Mouse (Mus musculus): Measurements from ENCODE around the gene Pde6h. TPM values are rescaled to one million over a fixed set of nuclear protein-coding genes. Genes with fewer than 3 reads are reported as not detected.

Pde6h gene
- polyA plus RNA-seq, 1 experiment from 2014 or later: not detected

DNA sequence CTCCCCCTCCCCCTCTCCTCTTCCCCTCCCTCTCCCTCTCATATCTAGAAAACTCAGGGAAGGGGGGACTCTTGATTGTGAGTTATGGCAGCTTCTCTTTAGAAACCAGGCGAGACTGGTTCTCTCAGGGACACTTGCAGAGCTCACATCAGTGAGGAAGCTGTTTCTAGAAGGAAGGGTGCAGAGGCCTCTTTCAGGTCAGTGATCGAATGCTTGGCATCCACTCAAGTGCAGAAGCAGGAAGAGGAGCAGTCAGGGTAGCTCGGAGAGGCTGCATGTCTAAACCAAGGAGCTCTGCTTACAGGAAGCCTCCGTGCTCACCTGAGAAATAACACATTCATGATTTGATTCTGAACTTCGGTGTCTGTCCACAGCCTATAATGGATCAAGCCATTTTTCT lies 87.6 kb downstream of the Pde6h start:
- no peaks in the 10 kb centered on the region for H3K4me1 ChIP-seq (ENCODE audit: control insufficient read depth, insufficient read depth, low read length)
- H3K4me2 ChIP-seq (ENCODE audit: low read depth, low read length): no peak overlapping the region
- no peaks in the 10 kb centered on the region for H3K27me3 ChIP-seq (ENCODE audit: control insufficient read depth, insufficient read depth, low read length)
- no peaks in the 10 kb centered on the region for H3K9me3 ChIP-seq (replicated peaks; ENCODE audit: control insufficient read depth, low read length)
- H3K36me3 ChIP-seq (ENCODE audit: control insufficient read depth, insufficient read depth, low read length): no peaks in the 10 kb centered on the region
- H3K27ac ChIP-seq (ENCODE audit: low read length): no peak overlapping the region
- H3K9ac ChIP-seq (ENCODE audit: low read length): no peak overlapping the region
- no peak overlapping the region for H3K4me3 ChIP-seq (replicated peaks; ENCODE audit: low read length)
- 63% methylated on average over 5 of the region's 5 CpGs for WGBS
- ATAC-seq (ENCODE audit: insufficient read depth, low FRiP score): no peak

DNA sequence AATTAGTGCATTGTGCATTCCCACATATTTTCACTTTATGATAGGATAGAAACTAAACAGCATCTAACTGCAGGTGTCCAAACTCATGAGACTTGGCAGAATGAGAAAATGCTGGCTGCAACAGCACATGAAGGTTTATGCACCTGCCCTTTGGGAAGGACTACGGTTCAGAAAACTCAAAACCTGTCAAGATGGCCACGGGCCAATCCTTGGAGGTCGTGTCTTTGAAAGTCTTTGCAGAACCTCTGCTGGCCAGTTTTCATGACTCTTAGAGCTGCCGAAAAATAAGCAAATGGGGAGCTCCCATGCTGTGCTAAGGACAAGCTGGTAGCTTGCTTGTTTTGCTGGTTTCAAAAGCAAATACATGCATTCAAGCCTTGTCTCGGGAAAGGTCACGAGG lies 90.7 kb downstream of the Pde6h start:
- 68% methylated on average over 6 of the region's 6 CpGs for WGBS
- Histone ChIP-seq H3K27me3 (ENCODE audit: control insufficient read depth, insufficient read depth, low read length) (no peaks in the 10 kb centered on the region), H3K4me3 (replicated peaks; ENCODE audit: low read length) (no peak overlapping the region), H3K27ac (ENCODE audit: low read length) (no peak overlapping the region), H3K9ac (ENCODE audit: low read length) (no peak overlapping the region), H3K4me2 (ENCODE audit: low read depth, low read length) (no peak overlapping the region), H3K9me3 (replicated peaks; ENCODE audit: control insufficient read depth, low read length) (no peaks in the 10 kb centered on the region), H3K36me3 (ENCODE audit: control insufficient read depth, insufficient read depth, low read length) (no peaks in the 10 kb centered on the region), H3K4me1 (ENCODE audit: control insufficient read depth, insufficient read depth, low read length) (no peaks in the 10 kb centered on the region)
- ATAC-seq (ENCODE audit: insufficient read depth, low FRiP score): no peak

DNA sequence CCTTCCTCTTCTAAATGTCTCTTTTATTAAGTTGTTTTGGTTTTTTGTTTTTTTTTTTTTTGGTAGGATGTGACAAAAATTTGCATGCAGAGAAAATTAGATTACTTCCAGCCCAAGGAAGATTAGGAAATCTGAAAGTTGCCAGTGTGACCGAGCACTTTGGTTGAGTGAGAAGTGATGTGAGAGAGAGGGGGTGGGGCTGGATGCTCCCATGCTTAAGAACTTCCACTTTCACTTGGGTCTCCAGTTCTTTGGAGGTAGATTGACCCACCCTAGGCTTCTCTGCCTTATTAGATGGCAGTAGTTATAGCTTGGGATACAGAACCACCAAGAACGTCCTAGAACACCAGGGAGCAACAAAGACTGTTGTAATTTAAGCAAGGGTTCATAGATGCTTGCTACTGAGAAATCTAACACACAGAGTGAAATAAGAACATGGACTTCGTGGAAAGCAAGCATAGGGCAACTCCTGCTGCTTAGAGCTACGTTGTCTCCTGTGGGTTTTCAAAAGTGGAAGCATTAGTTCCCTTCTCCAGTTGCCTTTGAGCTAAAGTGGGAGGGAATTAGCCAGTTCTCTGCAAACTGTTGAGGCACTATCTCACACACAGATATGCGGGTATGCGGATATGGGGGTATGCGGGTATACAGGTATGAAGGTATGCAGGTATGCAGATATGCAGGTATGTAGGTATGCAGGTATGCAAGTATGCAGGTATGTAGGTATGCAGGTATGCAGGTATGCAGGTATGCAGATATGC lies 93.8 kb downstream of the Pde6h start:
- Histone ChIP-seq H3K4me1 (ENCODE audit: control insufficient read depth, insufficient read depth, low read length) (no peaks in the 10 kb centered on the region), H3K9ac (ENCODE audit: low read length) (no peak overlapping the region), H3K27me3 (ENCODE audit: control insufficient read depth, insufficient read depth, low read length) (no peaks in the 10 kb centered on the region), H3K27ac (ENCODE audit: low read length) (no peak overlapping the region), H3K4me3 (replicated peaks; ENCODE audit: low read length) (no peak overlapping the region), H3K36me3 (ENCODE audit: control insufficient read depth, insufficient read depth, low read length) (no peaks in the 10 kb centered on the region), H3K4me2 (ENCODE audit: low read depth, low read length) (no peak overlapping the region), H3K9me3 (replicated peaks; ENCODE audit: control insufficient read depth, low read length) (no peaks in the 10 kb centered on the region)
- ATAC-seq (ENCODE audit: insufficient read depth, low FRiP score): no peak
- 84% methylated on average over 7 of the region's 7 CpGs for WGBS

Other genes starting within 250 kb of the Pde6h start
- gene Gucy2c, start 142.1 kb upstream of the Pde6h start, polyA plus RNA-seq (2015; fragmentation: Nextera tagmentation; extraction: Ambion mirVana): 8.5 and 8.7 TPM in 2 replicates
- gene Hist4h4, start 119.4 kb upstream of the Pde6h start, polyA plus RNA-seq (2015; fragmentation: Nextera tagmentation; extraction: Ambion mirVana): 0.83 and 0.89 TPM in 2 replicates
- gene H2afj, start 115.6 kb upstream of the Pde6h start, polyA plus RNA-seq (2015; fragmentation: Nextera tagmentation; extraction: Ambion mirVana): 180 and 196 TPM in 2 replicates
- 0.46 and 2.6 TPM in 2 replicates for gene BC049715, start 96.2 kb upstream of the Pde6h start, polyA plus RNA-seq (2015; fragmentation: Nextera tagmentation; extraction: Ambion mirVana)
- gene Wbp11, start 95.6 kb upstream of the Pde6h start, polyA plus RNA-seq (2015; fragmentation: Nextera tagmentation; extraction: Ambion mirVana): 85.0 and 90.8 TPM in 2 replicates
- 1.2 and 2.2 TPM in 2 replicates for gene Smco3, start 88.4 kb upstream of the Pde6h start, polyA plus RNA-seq (2015; fragmentation: Nextera tagmentation; extraction: Ambion mirVana)
- 6.9 and 7.9 TPM in 2 replicates for gene Art4, start 66.1 kb upstream of the Pde6h start, polyA plus RNA-seq (2015; fragmentation: Nextera tagmentation; extraction: Ambion mirVana)
- 224 and 245 TPM in 2 replicates for gene Mgp, start 48.0 kb upstream of the Pde6h start, polyA plus RNA-seq (2015; fragmentation: Nextera tagmentation; extraction: Ambion mirVana)
- 41.0 and 44.8 TPM in 2 replicates for gene Erp27, start 1.7 kb upstream of the Pde6h start, polyA plus RNA-seq (2015; fragmentation: Nextera tagmentation; extraction: Ambion mirVana)
- 57.8 and 69.5 TPM in 2 replicates for gene Arhgdib, start 18.1 kb downstream of the Pde6h start, polyA plus RNA-seq (2015; fragmentation: Nextera tagmentation; extraction: Ambion mirVana)
- gene Rerg, start 246.7 kb downstream of the Pde6h start, polyA plus RNA-seq (2015; fragmentation: Nextera tagmentation; extraction: Ambion mirVana): 29.9 and 32.1 TPM in 2 replicates